Mouse (Mus musculus): ENCODE measurements around the gene S100a2. TPM values are rescaled to one million over a fixed set of nuclear protein-coding genes. Genes with fewer than 3 reads are reported as not detected.

The S100a2 gene
- total and polyA plus RNA-seq, 3 experiments, result not detected

DNA sequence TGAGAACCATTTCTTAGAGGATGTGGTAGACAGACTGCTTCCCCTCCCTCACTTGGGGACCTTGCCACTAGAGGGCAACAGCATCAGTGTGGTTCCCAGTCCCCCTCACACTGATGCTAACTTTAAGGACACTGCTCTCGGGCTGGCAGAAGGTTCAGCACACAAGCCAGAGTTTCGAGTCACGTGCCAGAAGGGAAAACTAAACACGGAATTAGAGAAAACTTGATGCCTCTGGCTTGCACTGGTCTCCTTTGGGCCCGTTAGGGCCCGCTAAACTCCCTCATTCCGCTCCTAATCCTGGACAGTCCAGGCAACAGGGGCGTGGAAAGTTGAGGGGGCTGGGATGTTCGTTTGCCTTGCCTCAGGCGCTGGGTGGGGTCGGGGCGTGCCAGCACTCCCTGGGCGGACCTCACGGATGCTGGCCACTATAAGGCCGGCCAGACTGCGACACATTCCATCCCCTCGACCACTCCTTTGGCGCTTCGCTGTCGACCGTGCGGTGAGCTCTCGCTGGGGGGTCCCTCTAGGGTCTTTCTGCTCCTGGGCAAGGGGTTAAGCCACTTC, 22.8 kb downstream of the S100a2 start, which contains the start of gene S100a6:
S100a6 (plus strand) TSS at position 155 of the 564 bp plus-strand sequence.
- peak; percentile 87 for DNase-seq (ENCODE audit: low read depth, low spot score)
- H3K36me3 ChIP-seq (ENCODE audit: control insufficient read depth in 1 of 2, insufficient read depth in 2 of 2, low read length in 2 of 2), result peaks cover 0 to 15% of the 10 kb centered on the region in 2 experiments; a peak in 2 of 4 replicates
- peak; percentile 45 for TF ChIP-seq SMC3 (IDR thresholded peaks at IDR 0.05; ENCODE audit: low read depth, low read length)
- peak; percentile 82 to 94 (median 84) for TF ChIP-seq CTCF (IDR thresholded peaks at IDR 0.05 in 2 of 3, conservative IDR thresholded peaks at IDR 0.05 in 1 of 3; ENCODE audit: control insufficient read depth in 1 of 3, insufficient read depth in 1 of 3, low read depth in 2 of 3, low read length in 3 of 3, poor library complexity in 1 of 3, severe bottlenecking in 1 of 3)
- peak; percentile 82; the same call in 1 of the 2 replicates for TF ChIP-seq BHLHE40 (IDR thresholded peaks at IDR 0.05; ENCODE audit: borderline replicate concordance, low read depth, low read length)
- TF ChIP-seq ZKSCAN1 (IDR thresholded peaks at IDR 0.05; ENCODE audit: low read depth, low read length), result no peak
- peak; percentile 85 for TF ChIP-seq USF1 (IDR thresholded peaks at IDR 0.05; ENCODE audit: low read depth, low read length)
- no peak for TF ChIP-seq MYB (IDR thresholded peaks at IDR 0.05; ENCODE audit: low read depth, low read length)
- TF ChIP-seq MAX (IDR thresholded peaks at IDR 0.05; ENCODE audit: low read length), result no peak
- TF ChIP-seq RAD21 (IDR thresholded peaks at IDR 0.05; ENCODE audit: low read depth, low read length), result peak; percentile 17
- no peak for TF ChIP-seq ZNF384 (IDR thresholded peaks at IDR 0.05; ENCODE audit: low read depth, low read length)
- TF ChIP-seq MEF2A (IDR thresholded peaks at IDR 0.05; ENCODE audit: extremely low read depth, insufficient replicate concordance, low read depth, low read length, poor library complexity, severe bottlenecking), result no peak
- no peak for TF ChIP-seq TCF12 (IDR thresholded peaks at IDR 0.05; ENCODE audit: low read depth, low read length)
- H3K27ac ChIP-seq (ENCODE audit: control insufficient read depth, low read depth, low read length), result no peak within 1 kb of the TSS
- no peaks in the 10 kb centered on the region for H3K79me2 ChIP-seq (ENCODE audit: control insufficient read depth, insufficient read depth, low read length, poor library complexity)
- peaks cover 0 to 27% of the 10 kb centered on the region in 2 experiments; a peak in 2 of 4 replicates for H3K4me1 ChIP-seq (ENCODE audit: control insufficient read depth in 1 of 2, insufficient read depth in 2 of 2, low read length in 2 of 2)
- peak within 1 kb of the TSS; percentile 2 to 21; a peak in 3 of 4 replicates for H3K4me3 ChIP-seq (ENCODE audit: control insufficient read depth in 1 of 2, insufficient read depth in 1 of 2, low read depth in 2 of 2, low read length in 2 of 2)
- 0 out of 2 replicates have a peak within 1 kb of the TSS, but pooled peaks have one; percentile 4 for H3K9ac ChIP-seq (ENCODE audit: control insufficient read depth, low read depth, low read length, poor library complexity, severe bottlenecking)
- H3K27me3 ChIP-seq (ENCODE audit: control insufficient read depth in 1 of 2, insufficient read depth in 2 of 2, low read length in 2 of 2), result no peaks in the 10 kb centered on the region
- no peaks in the 10 kb centered on the region for H3K9me3 ChIP-seq (replicated peaks; ENCODE audit: insufficient read depth, low read length)

DNA sequence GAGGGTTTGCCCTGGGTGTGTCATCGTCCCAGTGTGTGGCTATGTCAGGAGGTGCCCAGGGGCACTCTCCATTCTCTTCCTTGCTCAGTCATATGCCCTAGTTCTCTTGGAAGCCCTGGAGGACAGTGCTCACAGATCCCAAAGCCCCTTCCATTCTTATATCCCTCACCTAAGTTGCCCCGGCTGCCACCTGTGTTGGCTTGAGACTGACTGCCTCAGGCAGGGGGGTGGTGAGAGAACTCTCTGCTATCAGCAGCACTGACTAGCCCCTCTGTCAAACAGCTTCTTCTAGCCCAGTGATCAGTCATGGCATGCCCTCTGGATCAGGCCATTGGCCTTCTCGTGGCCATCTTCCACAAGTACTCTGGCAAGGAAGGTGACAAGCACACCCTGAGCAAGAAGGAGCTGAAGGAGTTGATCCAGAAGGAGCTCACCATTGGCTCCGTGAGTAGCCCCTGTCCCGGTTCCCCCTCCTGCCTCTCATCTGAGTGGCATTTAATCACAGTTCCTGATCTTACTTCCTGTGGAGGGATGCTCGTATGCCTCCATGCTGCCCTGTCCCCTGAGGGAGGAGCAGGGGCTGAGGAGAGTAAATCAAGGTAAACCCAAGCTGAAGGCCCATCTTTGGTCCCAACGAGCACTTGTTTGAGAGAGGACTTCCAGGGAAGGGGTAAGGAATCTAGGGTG, 23.6 kb downstream of the S100a2 start:
- Histone ChIP-seq H3K27ac (ENCODE audit: control insufficient read depth, low read depth, low read length) (no peak overlapping the region), H3K79me2 (ENCODE audit: control insufficient read depth, insufficient read depth, low read length, poor library complexity) (no peaks in the 10 kb centered on the region)
- no peak for TF ChIP-seq SMC3 (IDR thresholded peaks at IDR 0.05; ENCODE audit: low read depth, low read length)
- TF ChIP-seq CHD1 (IDR thresholded peaks at IDR 0.05; ENCODE audit: low read depth, low read length), result no peak
- TF ChIP-seq RCOR1 (IDR thresholded peaks at IDR 0.05; ENCODE audit: low read depth, low read length), result 0 out of 2 replicates have a peak, but pooled peaks have one; percentile 9
- 0 out of 2 replicates have a peak, but pooled peaks have one; percentile 21 for TF ChIP-seq GATA1 (IDR thresholded peaks at IDR 0.05; ENCODE audit: low read depth, low read length)

More for the DNA sequence above, 23.6 kb downstream of the S100a2 start:
- Histone ChIP-seq H3K36me3 (ENCODE audit: control insufficient read depth in 1 of 2, insufficient read depth in 2 of 2, low read length in 2 of 2) (peaks cover 0 to 15% of the 10 kb centered on the region in 2 experiments; a peak in 2 of 4 replicates), H3K27me3 (ENCODE audit: control insufficient read depth in 1 of 2, insufficient read depth in 2 of 2, low read length in 2 of 2) (no peaks in the 10 kb centered on the region), H3K4me3 (ENCODE audit: control insufficient read depth in 1 of 2, insufficient read depth in 1 of 2, low read depth in 2 of 2, low read length in 2 of 2) (peak overlapping the region in 1 of 2 experiments; percentile 2; a peak in 1 of 4 replicates), H3K4me1 (ENCODE audit: control insufficient read depth in 1 of 2, insufficient read depth in 2 of 2, low read length in 2 of 2) (peaks cover 0 to 24% of the 10 kb centered on the region in 2 experiments; a peak in 2 of 4 replicates), H3K9me3 (replicated peaks; ENCODE audit: insufficient read depth, low read length) (no peaks in the 10 kb centered on the region), H3K9ac (ENCODE audit: control insufficient read depth, low read depth, low read length, poor library complexity, severe bottlenecking) (no peak overlapping the region)
- DNase-seq (ENCODE audit: low read depth, low spot score), result peak; percentile 28
